Mouse (Mus musculus): ENCODE results near the gene Cdh7. TPM values are rescaled to one million over a fixed set of nuclear protein-coding genes. Genes with fewer than 3 reads are reported as not detected.
A peak's percentile ranks its signal among the peaks of the same experiment; 100 is the strongest.
"Not testable (repeated sequence)": the region's sequence is repeated elsewhere in the genome, so short reads cannot be mapped to it uniquely, and the experiment has no call there.

Cdh7 gene
- polyA plus RNA-seq, 1 experiment from 2014 or later, result 10.8 TPM

- H3K4me2 ChIP-seq, result no peak overlapping the region
- no peak for ATAC-seq
- no peak overlapping the region for H3K27ac ChIP-seq
- no peaks in the 10 kb centered on the region for H3K9me3 ChIP-seq (replicated peaks)
- H3K4me3 ChIP-seq, result no peak overlapping the region
- no peak overlapping the region for H3K9ac ChIP-seq
- H3K36me3 ChIP-seq (ENCODE audit: poor library complexity, severe bottlenecking), result no peaks in the 10 kb centered on the region
- H3K4me1 ChIP-seq, result no peaks in the 10 kb centered on the region
- no peaks in the 10 kb centered on the region for H3K27me3 ChIP-seq
Measured at GRCm38 (mm10) chr1:110004451-110004850, 22.2 kb downstream of the Cdh7 start.

- 87% methylated on average over 3 of the region's 3 CpGs for WGBS
- H3K9me3 ChIP-seq (replicated peaks), result no peaks in the 10 kb centered on the region
- H3K27ac ChIP-seq, result no peak overlapping the region
- ATAC-seq, result no peak
- H3K9ac ChIP-seq, result no peak overlapping the region
- H3K4me2 ChIP-seq, result no peak overlapping the region
- H3K36me3 ChIP-seq (ENCODE audit: poor library complexity, severe bottlenecking), result no peaks in the 10 kb centered on the region
- no peaks in the 10 kb centered on the region for H3K27me3 ChIP-seq
- H3K4me1 ChIP-seq, result no peaks in the 10 kb centered on the region
- H3K4me3 ChIP-seq, result no peak overlapping the region
Measured at GRCm38 (mm10) chr1:110005038-110005437, 22.8 kb downstream of the Cdh7 start.

- no peaks in the 10 kb centered on the region for H3K4me1 ChIP-seq
- H3K27ac ChIP-seq, result no peak overlapping the region
- H3K27me3 ChIP-seq, result no peaks in the 10 kb centered on the region
- no peak for ATAC-seq
- H3K9ac ChIP-seq, result no peak overlapping the region
- H3K4me3 ChIP-seq, result no peak overlapping the region
- WGBS, result 100% methylated on average over 1 of the region's 1 CpGs
- no peaks in the 10 kb centered on the region for H3K36me3 ChIP-seq (ENCODE audit: poor library complexity, severe bottlenecking)
- H3K4me2 ChIP-seq, result no peak overlapping the region
- no peaks in the 10 kb centered on the region for H3K9me3 ChIP-seq (replicated peaks)
Measured at GRCm38 (mm10) chr1:110012153-110012552, 29.9 kb downstream of the Cdh7 start.

- Histone ChIP-seq H3K4me2 (no peak overlapping the region), H3K9me3 (replicated peaks) (no peaks in the 10 kb centered on the region), H3K9ac (no peak overlapping the region), H3K27ac (no peak overlapping the region), H3K27me3 (no peaks in the 10 kb centered on the region), H3K36me3 (ENCODE audit: poor library complexity, severe bottlenecking) (no peaks in the 10 kb centered on the region), H3K4me1 (no peaks in the 10 kb centered on the region), H3K4me3 (no peak overlapping the region)
- no peak for ATAC-seq
Measured at GRCm38 (mm10) chr1:110056317-110056716, 74.1 kb downstream of the Cdh7 start.

- H3K4me1 ChIP-seq, result no peaks in the 10 kb centered on the region
- peak; percentile 70; the same call in 1 of the 2 replicates for ATAC-seq
- 85% methylated on average over 1 of the region's 1 CpGs for WGBS
Measured at GRCm38 (mm10) chr1:110067405-110067804, 85.2 kb downstream of the Cdh7 start.

GRCm38 (mm10) chr1:110078471-110078870 lies 96.2 kb downstream of the Cdh7 start:
- no peak overlapping the region for H3K4me2 ChIP-seq
- no peaks in the 10 kb centered on the region for H3K36me3 ChIP-seq (ENCODE audit: poor library complexity, severe bottlenecking)
- no peak for ATAC-seq
- no peaks in the 10 kb centered on the region for H3K27me3 ChIP-seq
- no peaks in the 10 kb centered on the region for H3K4me1 ChIP-seq
- no peak overlapping the region for H3K9ac ChIP-seq
- H3K9me3 ChIP-seq (replicated peaks), result no peaks in the 10 kb centered on the region
- H3K27ac ChIP-seq, result no peak overlapping the region
- H3K4me3 ChIP-seq, result no peak overlapping the region

More at GRCm38 (mm10) chr1:110067405-110067804, 85.2 kb downstream of the Cdh7 start:
- Histone ChIP-seq H3K27ac (no peak overlapping the region), H3K9ac (no peak overlapping the region), H3K27me3 (no peaks in the 10 kb centered on the region), H3K4me2 (no peak overlapping the region), H3K36me3 (ENCODE audit: poor library complexity, severe bottlenecking) (no peaks in the 10 kb centered on the region), H3K4me3 (no peak overlapping the region), H3K9me3 (replicated peaks) (no peaks in the 10 kb centered on the region)

- no peak overlapping the region for H3K9ac ChIP-seq
- no peak overlapping the region for H3K27ac ChIP-seq
- H3K4me2 ChIP-seq, result no peak overlapping the region
- no peak overlapping the region for H3K4me3 ChIP-seq
- ATAC-seq, result no peak
- H3K9me3 ChIP-seq (replicated peaks), result no peaks in the 10 kb centered on the region
- 56% methylated on average over 1 of the region's 1 CpGs for WGBS
- no peaks in the 10 kb centered on the region for H3K4me1 ChIP-seq
- no peaks in the 10 kb centered on the region for H3K27me3 ChIP-seq
- H3K36me3 ChIP-seq (ENCODE audit: poor library complexity, severe bottlenecking), result no peaks in the 10 kb centered on the region
Measured at GRCm38 (mm10) chr1:110118071-110118470, 135.8 kb downstream of the Cdh7 start.

- Histone ChIP-seq H3K27ac (no peak overlapping the region), H3K9ac (no peak overlapping the region), H3K4me1 (no peaks in the 10 kb centered on the region), H3K36me3 (ENCODE audit: poor library complexity, severe bottlenecking) (no peaks in the 10 kb centered on the region), H3K9me3 (replicated peaks) (no peaks in the 10 kb centered on the region), H3K27me3 (no peaks in the 10 kb centered on the region), H3K4me3 (no peak overlapping the region), H3K4me2 (no peak overlapping the region)
- 17% methylated on average over 1 of the region's 1 CpGs for WGBS
- no peak for ATAC-seq
Measured at GRCm38 (mm10) chr1:110118862-110119261, 136.6 kb downstream of the Cdh7 start.

- H3K27ac ChIP-seq; H3K27me3 ChIP-seq; H3K4me2 ChIP-seq; H3K36me3 ChIP-seq (ENCODE audit: poor library complexity, severe bottlenecking); H3K4me3 ChIP-seq; H3K9ac ChIP-seq; H3K4me1 ChIP-seq; ATAC-seq; H3K9me3 ChIP-seq (replicated peaks): not testable (repeated sequence)
- WGBS, result 95% methylated on average over 6 of the region's 12 CpGs
Measured at GRCm38 (mm10) chr1:110171459-110171858, 189.2 kb downstream of the Cdh7 start.

All from forebrain, embryonic 13.5 days (tissue).